Mouse (Mus musculus): ENCODE measurements around the gene Kif1b. TPM values are rescaled to one million over a fixed set of nuclear protein-coding genes. Genes with fewer than 3 reads are reported as not detected.

The Kif1b gene
- polyA plus RNA-seq, 1 experiment from 2014 or later = 173 TPM

GRCm38 (mm10) chr4:149150256-149150655 lies 157.2 kb downstream of the Kif1b start:
- no peaks in the 10 kb centered on the region for H3K27me3 ChIP-seq (ENCODE audit: control insufficient read depth, insufficient read depth, low read length)
- H3K9me3 ChIP-seq (ENCODE audit: control insufficient read depth, low read length) = no peaks in the 10 kb centered on the region
- no peak overlapping the region for H3K9ac ChIP-seq (ENCODE audit: low read depth, low read length)
- H3K36me3 ChIP-seq (ENCODE audit: control insufficient read depth, insufficient read depth, low read length) = peaks cover 22% of the 10 kb centered on the region
- H3K4me2 ChIP-seq (replicated peaks; ENCODE audit: low read depth, low read length) = no peak overlapping the region
- H3K27ac ChIP-seq (ENCODE audit: low read depth, low read length) = no peak overlapping the region
- ATAC-seq (ENCODE audit: low FRiP score) (no peak), DNase-seq (ENCODE audit: low spot score) (no peak)
- no peak overlapping the region for H3K4me3 ChIP-seq (ENCODE audit: low read depth, low read length)
- 64% methylated on average over 11 of the region's 11 CpGs for WGBS
- no peaks in the 10 kb centered on the region for H3K4me1 ChIP-seq (replicated peaks; ENCODE audit: control insufficient read depth, insufficient read depth, low read length)

GRCm38 (mm10) chr4:149149611-149150010 lies 157.9 kb downstream of the Kif1b start:
- WGBS = 68% methylated on average over 7 of the region's 7 CpGs
- H3K4me3 ChIP-seq (ENCODE audit: low read depth, low read length) = no peak overlapping the region
- no peaks in the 10 kb centered on the region for H3K9me3 ChIP-seq (ENCODE audit: control insufficient read depth, low read length)
- no peak overlapping the region for H3K9ac ChIP-seq (ENCODE audit: low read depth, low read length)
- no peak overlapping the region for H3K27ac ChIP-seq (ENCODE audit: low read depth, low read length)
- no peaks in the 10 kb centered on the region for H3K27me3 ChIP-seq (ENCODE audit: control insufficient read depth, insufficient read depth, low read length)
- ATAC-seq (ENCODE audit: low FRiP score) = no peak
- no peak for DNase-seq (ENCODE audit: low spot score)
- H3K36me3 ChIP-seq (ENCODE audit: control insufficient read depth, insufficient read depth, low read length) = peaks cover 17% of the 10 kb centered on the region
- H3K4me2 ChIP-seq (replicated peaks; ENCODE audit: low read depth, low read length) = no peak overlapping the region
- H3K4me1 ChIP-seq (replicated peaks; ENCODE audit: control insufficient read depth, insufficient read depth, low read length) = no peaks in the 10 kb centered on the region

DNA sequence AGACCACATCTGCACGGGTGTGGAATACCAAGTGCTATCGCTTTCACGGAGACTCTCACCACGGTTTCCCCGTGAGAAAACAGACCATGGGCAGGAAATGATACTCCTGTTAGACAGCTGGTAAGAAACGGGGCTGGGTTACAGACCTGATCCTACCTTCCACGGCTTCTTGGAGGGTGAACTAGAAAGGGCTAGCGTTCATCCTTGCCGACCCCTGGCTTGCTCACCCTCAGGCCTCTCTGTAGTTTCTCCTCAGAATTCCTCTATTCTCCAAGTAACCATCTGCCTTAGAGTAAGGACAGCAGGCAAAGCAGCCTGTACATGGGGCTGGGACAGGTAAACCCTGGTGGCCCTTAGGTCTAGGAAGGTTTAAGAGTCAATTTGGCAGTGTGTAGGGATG lies 158.3 kb downstream of the Kif1b start:
- H3K9ac ChIP-seq (ENCODE audit: low read depth, low read length) = no peak overlapping the region
- no peaks in the 10 kb centered on the region for H3K27me3 ChIP-seq (ENCODE audit: control insufficient read depth, insufficient read depth, low read length)
- ATAC-seq (ENCODE audit: low FRiP score) = no peak
- H3K4me3 ChIP-seq (ENCODE audit: low read depth, low read length) = no peak overlapping the region
- H3K4me1 ChIP-seq (replicated peaks; ENCODE audit: control insufficient read depth, insufficient read depth, low read length) = no peaks in the 10 kb centered on the region
- 86% methylated on average over 9 of the region's 9 CpGs for WGBS
- peaks cover 16% of the 10 kb centered on the region for H3K36me3 ChIP-seq (ENCODE audit: control insufficient read depth, insufficient read depth, low read length)
- H3K9me3 ChIP-seq (ENCODE audit: control insufficient read depth, low read length) = no peaks in the 10 kb centered on the region
- H3K4me2 ChIP-seq (replicated peaks; ENCODE audit: low read depth, low read length) = no peak overlapping the region
- no peak overlapping the region for H3K27ac ChIP-seq (ENCODE audit: low read depth, low read length)
- DNase-seq (ENCODE audit: low spot score) = no peak

GRCm38 (mm10) chr4:149148084-149148483 lies 159.4 kb downstream of the Kif1b start:
- 77% methylated on average over 4 of the region's 4 CpGs for WGBS
- H3K4me1 ChIP-seq (replicated peaks; ENCODE audit: control insufficient read depth, insufficient read depth, low read length) = no peaks in the 10 kb centered on the region

GRCm38 (mm10) chr4:149147528-149147927 lies 160.0 kb downstream of the Kif1b start:
- Histone ChIP-seq H3K27ac (ENCODE audit: low read depth, low read length) (no peak overlapping the region), H3K9ac (ENCODE audit: low read depth, low read length) (no peak overlapping the region), H3K4me3 (ENCODE audit: low read depth, low read length) (no peak overlapping the region), H3K36me3 (ENCODE audit: control insufficient read depth, insufficient read depth, low read length) (peaks cover 5% of the 10 kb centered on the region), H3K27me3 (ENCODE audit: control insufficient read depth, insufficient read depth, low read length) (no peaks in the 10 kb centered on the region), H3K4me2 (replicated peaks; ENCODE audit: low read depth, low read length) (no peak overlapping the region), H3K4me1 (replicated peaks; ENCODE audit: control insufficient read depth, insufficient read depth, low read length) (no peaks in the 10 kb centered on the region), H3K9me3 (ENCODE audit: control insufficient read depth, low read length) (no peaks in the 10 kb centered on the region)
- no peak for ATAC-seq (ENCODE audit: low FRiP score)
- 89% methylated on average over 7 of the region's 7 CpGs for WGBS
- no peak for DNase-seq (ENCODE audit: low spot score)

More at GRCm38 (mm10) chr4:149148084-149148483, 159.4 kb downstream of the Kif1b start:
- no peak for DNase-seq (ENCODE audit: low spot score)
- Histone ChIP-seq H3K27ac (ENCODE audit: low read depth, low read length) (no peak overlapping the region), H3K4me2 (replicated peaks; ENCODE audit: low read depth, low read length) (no peak overlapping the region), H3K9me3 (ENCODE audit: control insufficient read depth, low read length) (no peaks in the 10 kb centered on the region), H3K9ac (ENCODE audit: low read depth, low read length) (no peak overlapping the region), H3K27me3 (ENCODE audit: control insufficient read depth, insufficient read depth, low read length) (no peaks in the 10 kb centered on the region), H3K36me3 (ENCODE audit: control insufficient read depth, insufficient read depth, low read length) (peaks cover 8% of the 10 kb centered on the region), H3K4me3 (ENCODE audit: low read depth, low read length) (no peak overlapping the region)
- ATAC-seq (ENCODE audit: low FRiP score) = no peak

- WGBS = 77% methylated on average over 4 of the region's 4 CpGs
- Histone ChIP-seq H3K4me2 (replicated peaks; ENCODE audit: low read depth, low read length) (no peak overlapping the region), H3K9me3 (ENCODE audit: control insufficient read depth, low read length) (no peaks in the 10 kb centered on the region), H3K4me3 (ENCODE audit: low read depth, low read length) (no peak overlapping the region), H3K9ac (ENCODE audit: low read depth, low read length) (no peak overlapping the region), H3K36me3 (ENCODE audit: control insufficient read depth, insufficient read depth, low read length) (no peaks in the 10 kb centered on the region), H3K27me3 (ENCODE audit: control insufficient read depth, insufficient read depth, low read length) (no peaks in the 10 kb centered on the region), H3K27ac (ENCODE audit: low read depth, low read length) (no peak overlapping the region), H3K4me1 (replicated peaks; ENCODE audit: control insufficient read depth, insufficient read depth, low read length) (no peaks in the 10 kb centered on the region)
- no peak for DNase-seq (ENCODE audit: low spot score)
- ATAC-seq (ENCODE audit: low FRiP score) = no peak
Measured at GRCm38 (mm10) chr4:149145151-149145550, 162.3 kb downstream of the Kif1b start.

GRCm38 (mm10) chr4:149144459-149144858 lies 163.0 kb downstream of the Kif1b start:
- no peaks in the 10 kb centered on the region for H3K9me3 ChIP-seq (ENCODE audit: control insufficient read depth, low read length)
- H3K4me1 ChIP-seq (replicated peaks; ENCODE audit: control insufficient read depth, insufficient read depth, low read length) = no peaks in the 10 kb centered on the region
- H3K27ac ChIP-seq (ENCODE audit: low read depth, low read length) = no peak overlapping the region
- 8% methylated on average over 3 of the region's 3 CpGs for WGBS
- H3K36me3 ChIP-seq (ENCODE audit: control insufficient read depth, insufficient read depth, low read length) = no peaks in the 10 kb centered on the region
- DNase-seq (ENCODE audit: low spot score) (peak; percentile 93), ATAC-seq (ENCODE audit: low FRiP score) (peak; percentile 82)
- H3K9ac ChIP-seq (ENCODE audit: low read depth, low read length) = no peak overlapping the region
- no peak overlapping the region for H3K4me2 ChIP-seq (replicated peaks; ENCODE audit: low read depth, low read length)
- H3K4me3 ChIP-seq (ENCODE audit: low read depth, low read length) = no peak overlapping the region
- H3K27me3 ChIP-seq (ENCODE audit: control insufficient read depth, insufficient read depth, low read length) = no peaks in the 10 kb centered on the region

- ATAC-seq (ENCODE audit: low FRiP score) (no peak), DNase-seq (ENCODE audit: low spot score) (no peak)
- WGBS = 30% methylated on average over 4 of the region's 4 CpGs
- Histone ChIP-seq H3K4me1 (replicated peaks; ENCODE audit: control insufficient read depth, insufficient read depth, low read length) (no peaks in the 10 kb centered on the region), H3K9me3 (ENCODE audit: control insufficient read depth, low read length) (no peaks in the 10 kb centered on the region), H3K4me2 (replicated peaks; ENCODE audit: low read depth, low read length) (no peak overlapping the region), H3K4me3 (ENCODE audit: low read depth, low read length) (no peak overlapping the region), H3K9ac (ENCODE audit: low read depth, low read length) (no peak overlapping the region), H3K27ac (ENCODE audit: low read depth, low read length) (no peak overlapping the region), H3K27me3 (ENCODE audit: control insufficient read depth, insufficient read depth, low read length) (no peaks in the 10 kb centered on the region), H3K36me3 (ENCODE audit: control insufficient read depth, insufficient read depth, low read length) (no peaks in the 10 kb centered on the region)
Measured at GRCm38 (mm10) chr4:149143594-149143993, 163.9 kb downstream of the Kif1b start.

DNA sequence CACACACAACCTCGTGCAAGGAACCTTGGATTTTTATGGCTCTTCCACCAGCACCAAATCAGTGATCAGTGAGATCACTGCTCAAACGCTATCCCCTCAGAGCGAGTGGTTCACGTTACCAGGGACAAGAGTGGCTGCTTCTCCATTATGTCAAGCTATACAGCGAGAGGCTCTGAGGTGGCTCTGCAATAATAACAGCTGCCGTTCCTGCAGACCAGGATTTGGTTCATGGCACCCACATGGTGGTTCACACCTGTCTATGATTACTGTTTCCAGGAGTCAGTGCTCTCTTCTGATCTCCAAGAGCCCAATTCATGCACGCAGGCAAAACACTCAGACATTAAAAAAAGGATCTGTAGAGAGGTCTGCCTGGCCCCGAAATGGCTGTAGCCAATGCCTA lies 169.0 kb downstream of the Kif1b start:
- WGBS = 86% methylated on average over 8 of the region's 8 CpGs
- Histone ChIP-seq H3K9ac (ENCODE audit: low read depth, low read length) (no peak overlapping the region), H3K4me2 (replicated peaks; ENCODE audit: low read depth, low read length) (no peak overlapping the region), H3K36me3 (ENCODE audit: control insufficient read depth, insufficient read depth, low read length) (no peaks in the 10 kb centered on the region), H3K4me3 (ENCODE audit: low read depth, low read length) (no peak overlapping the region), H3K9me3 (ENCODE audit: control insufficient read depth, low read length) (no peaks in the 10 kb centered on the region), H3K4me1 (replicated peaks; ENCODE audit: control insufficient read depth, insufficient read depth, low read length) (no peaks in the 10 kb centered on the region), H3K27me3 (ENCODE audit: control insufficient read depth, insufficient read depth, low read length) (no peaks in the 10 kb centered on the region), H3K27ac (ENCODE audit: low read depth, low read length) (no peak overlapping the region)
- DNase-seq (ENCODE audit: low spot score) = no peak
- no peak for ATAC-seq (ENCODE audit: low FRiP score)
